Mouse (Mus musculus) CD8-positive naive resting alpha-beta T cell, adult 2 months (primary cell): ENCODE measurements around the gene 1700016K19Rik.

Experiments
- DNase-seq, 2 experiments: peaks; one replicate each; pipeline ENCODE4 v3.0.0; 2022; ENCODE audit warnings: low read depth in 2 of 2, low spot score in 2 of 2

Gene 1700016K19Rik

DNA sequence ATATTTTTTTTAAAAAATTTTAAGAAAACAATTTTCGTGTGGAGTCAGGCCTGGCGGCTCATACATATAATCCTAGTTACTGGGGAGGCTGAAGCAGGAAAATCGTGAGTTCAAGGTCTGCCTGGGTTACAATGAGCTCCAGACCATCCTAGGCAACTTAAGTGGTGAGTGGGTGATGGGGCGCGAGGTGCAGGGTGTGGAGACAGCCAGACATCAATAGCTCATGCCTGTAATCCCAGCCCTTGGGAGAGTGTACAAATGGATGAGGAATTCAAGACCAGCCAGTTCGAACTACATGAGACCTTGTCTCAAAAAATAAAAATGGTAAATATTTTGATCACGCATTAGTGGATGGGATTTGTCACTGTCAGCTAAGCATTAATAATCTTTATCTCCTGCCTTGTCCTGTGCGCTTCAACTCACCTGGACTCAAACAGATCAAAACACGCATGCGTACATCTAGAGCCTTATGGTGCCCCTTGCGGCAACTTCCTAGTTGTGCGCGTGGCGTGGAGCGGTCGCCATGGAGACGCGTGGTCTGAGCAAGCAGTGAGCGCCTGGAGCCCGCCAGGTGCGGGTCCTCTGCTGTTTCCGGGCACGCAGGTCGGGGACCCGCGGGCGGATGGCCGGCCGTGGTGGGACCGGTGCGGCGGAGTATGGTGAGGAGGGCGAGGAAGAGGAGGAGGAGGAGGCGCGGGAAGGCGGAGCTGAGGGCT is at the start of gene 1700016K19Rik:
1700016K19Rik (plus strand) TSS at position 473 of the 716 bp plus-strand sequence.
- DNase-seq: peak; percentile 81 to 87

DNA sequence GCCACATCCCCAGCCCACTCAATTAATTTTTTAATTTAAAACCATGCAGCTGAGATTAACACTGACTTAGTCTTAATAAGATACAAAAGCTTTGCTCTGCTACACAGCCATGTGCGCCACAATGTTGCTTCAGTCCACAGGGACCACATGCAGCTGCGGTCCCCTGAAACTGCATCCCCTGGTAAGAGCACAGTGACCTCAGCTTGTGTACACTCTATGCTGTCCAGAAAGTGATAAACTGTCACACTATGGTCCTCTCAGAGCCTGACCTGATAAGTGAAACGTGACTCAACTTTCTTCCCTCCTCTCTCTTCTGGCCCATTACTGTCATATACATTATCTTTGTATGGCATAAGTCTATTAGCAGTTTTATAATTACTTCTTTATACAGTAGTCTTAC is 49.3 kb upstream of the 1700016K19Rik start:
- no peak for DNase-seq

DNA sequence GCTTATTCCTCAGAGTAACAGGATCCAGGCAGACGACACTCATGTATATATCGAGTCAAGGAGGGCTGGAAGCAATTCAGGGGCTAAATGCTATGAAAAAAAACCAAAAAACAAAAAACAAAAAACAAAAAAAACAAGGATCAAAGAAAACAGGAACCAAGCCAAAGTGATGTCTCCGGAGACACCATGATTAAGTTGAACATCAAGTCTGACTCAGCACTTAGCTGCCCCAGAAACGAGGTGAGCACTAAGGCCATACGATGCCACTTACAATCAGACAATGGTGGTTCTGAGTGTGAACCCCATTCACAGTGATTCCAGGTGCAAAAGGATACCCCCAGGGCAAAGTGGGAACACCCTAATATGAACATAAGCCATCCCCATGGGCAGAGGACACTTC is 47.8 kb upstream of the 1700016K19Rik start:
- no peak for DNase-seq

DNA sequence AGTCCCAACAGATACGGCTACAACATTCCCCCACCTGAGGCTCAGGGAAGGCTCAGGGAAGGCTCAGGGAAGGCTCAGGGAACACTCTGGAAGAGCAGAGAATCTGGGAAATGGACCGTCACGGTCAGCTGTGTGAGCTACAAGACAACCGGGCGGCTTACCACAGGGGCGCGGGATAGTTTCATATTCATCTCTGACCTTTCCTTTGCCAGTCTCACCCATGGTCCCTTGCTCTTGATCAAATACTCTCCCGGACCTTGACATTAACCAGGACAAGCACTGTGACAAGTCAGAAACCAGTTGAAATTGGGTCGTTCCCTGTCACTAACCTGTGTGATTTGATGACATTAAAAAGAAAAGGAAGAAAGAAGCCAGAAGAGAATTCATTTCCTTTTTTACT is 44.8 kb upstream of the 1700016K19Rik start:
- no peak for DNase-seq

DNA sequence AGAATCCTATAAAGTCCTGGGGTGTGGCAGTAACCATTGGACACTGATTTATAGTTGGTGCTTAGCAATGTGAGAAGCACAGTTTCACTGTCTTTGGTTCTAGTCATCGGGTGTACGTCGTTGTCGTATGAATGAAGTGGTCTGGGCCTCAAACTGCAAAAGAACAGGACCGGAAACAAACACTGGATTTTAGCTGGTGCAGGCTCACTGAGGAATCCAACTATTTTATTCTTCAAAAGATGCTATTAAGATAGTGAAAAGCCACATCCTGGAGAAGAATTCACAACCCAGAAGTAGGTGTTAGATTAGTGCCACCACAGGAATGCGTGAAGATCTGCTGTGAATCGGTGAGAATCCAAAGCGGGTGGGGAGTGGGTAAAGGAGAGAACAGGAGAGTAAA is 43.1 kb upstream of the 1700016K19Rik start:
- DNase-seq: no peak

DNA sequence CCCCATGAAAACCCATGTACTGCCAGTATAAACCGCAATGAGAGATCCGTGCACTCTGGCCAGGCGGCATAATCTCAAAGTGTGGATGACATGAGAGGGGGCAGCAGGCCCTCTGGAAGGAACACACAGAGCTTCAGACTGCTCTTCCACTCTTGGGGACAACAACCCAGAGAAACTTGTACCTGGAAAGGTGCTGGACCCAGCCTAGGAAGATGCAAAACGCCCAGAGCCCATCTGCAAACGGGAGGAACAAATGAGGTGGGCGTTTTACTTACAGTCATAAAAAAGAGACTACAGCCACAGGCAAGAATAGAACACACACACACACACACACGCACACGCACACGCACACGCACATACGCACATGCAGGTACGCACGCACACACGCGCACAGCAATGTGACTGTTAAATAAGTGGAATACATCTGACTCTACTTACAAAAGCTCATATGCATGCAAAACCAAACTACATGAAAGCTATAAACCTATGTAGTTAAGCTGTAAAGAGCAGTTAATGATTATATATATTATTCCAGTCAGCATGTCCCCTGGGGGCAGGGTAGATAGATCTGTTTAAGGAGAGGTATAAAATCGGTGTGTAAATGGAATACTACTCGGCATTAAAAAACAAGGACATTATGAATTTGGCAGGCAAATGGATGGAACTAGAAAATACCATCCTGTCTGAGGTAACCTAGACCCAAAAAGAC is 42.4 kb upstream of the 1700016K19Rik start:
- no peak for DNase-seq

DNA sequence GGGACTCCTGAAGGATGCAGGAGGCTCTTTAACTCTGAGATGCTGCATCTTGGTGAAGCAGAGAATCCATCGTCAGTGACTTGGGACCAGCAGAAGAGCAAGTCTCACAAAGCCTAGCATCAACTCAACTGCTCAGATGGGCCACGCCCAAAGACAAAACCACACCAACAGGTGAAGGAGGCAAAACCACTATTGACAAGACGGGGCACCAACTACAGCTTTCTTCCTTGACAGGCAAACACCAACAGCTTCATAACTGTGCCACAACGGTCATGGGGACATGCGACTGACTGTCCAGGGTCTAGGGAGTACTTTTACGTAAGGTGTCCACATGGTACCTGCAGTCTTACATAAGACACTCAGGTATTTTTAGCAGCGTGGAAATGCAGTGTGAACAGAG is 37.9 kb upstream of the 1700016K19Rik start:
- peak; percentile 54 to 59 for DNase-seq

DNA sequence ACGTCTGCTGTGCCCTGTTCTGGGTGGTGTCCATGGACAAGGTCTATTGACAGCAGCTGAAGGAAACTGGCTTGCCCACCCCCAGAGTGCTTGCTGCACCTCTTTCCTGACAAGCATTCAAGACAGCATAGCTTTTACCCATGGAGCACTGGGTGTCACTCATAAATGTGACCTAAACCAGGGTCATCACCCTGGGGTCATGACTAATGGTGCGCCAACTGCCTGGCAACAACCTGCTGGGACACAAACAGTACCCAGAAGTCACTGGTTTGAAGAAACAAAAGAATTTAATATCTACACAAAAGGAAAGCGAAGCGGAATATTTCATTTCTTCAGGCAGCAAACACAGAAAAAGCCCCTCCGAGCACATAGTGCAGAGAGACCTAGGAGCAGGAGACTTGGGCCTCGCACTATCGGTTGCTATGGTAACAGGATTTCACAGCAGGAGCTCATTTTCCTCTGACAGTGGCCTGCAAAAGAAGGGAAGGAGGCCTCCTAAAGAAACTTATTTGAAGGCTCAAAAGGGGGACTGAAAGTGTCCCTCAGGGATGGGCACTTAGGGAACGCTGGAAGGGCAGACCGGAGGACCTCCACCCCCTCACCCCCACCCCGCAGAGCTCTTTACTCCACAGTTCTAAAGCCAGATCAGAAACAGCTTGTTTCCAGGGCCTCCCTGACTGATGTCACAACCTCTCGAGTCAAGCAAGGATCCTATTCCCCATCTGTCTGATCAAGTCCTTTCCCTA is 35.8 kb upstream of the 1700016K19Rik start:
- no peak for DNase-seq

DNA sequence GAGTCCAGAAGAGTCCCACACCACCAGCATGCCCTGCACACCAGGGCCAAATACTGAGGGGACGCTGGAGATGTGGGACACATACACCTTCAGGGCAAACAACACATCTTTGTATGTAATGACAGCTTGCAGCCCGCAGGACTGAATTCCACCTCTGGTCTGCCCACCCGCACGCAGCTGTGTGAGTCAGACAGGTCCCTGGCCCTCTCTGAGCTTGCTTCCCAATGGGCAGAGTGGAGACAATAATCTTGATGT is 35.3 kb upstream of the 1700016K19Rik start:
- DNase-seq: no peak

DNA sequence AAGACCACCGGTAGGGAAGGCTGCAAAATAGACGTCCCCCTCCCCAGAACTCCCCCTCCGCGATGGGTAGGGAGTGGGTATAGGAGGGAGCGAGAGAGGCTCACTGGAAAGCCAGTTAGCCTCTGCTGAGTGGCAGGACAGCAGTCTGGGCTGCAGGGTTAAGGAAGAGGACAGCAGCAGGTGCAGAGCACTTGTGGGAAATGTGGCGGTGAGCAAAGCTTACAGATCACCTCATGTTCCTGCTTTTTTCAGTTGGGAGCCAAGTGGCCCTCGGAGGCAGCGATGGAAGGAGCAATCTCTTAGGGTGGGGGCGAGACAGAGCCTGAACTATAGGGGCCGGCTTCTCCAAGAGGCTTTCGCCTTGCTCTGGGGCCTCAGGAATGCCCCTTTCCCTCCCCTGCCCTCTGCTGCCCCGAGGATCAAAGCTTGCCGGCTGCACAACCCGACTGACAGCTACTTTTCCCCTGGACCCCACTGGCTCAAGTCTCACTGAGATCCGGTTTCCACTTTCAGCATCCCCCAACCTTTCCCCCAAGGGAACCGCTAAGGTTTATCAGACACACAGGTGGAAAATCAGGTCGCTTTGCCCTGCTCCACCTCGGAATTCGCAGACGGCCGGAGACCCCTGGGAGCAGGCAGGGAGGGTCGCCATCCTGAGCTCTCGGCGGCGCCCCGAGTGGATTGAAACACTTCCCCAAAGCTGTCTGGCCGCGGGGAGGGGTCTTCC is 33.9 kb upstream of the 1700016K19Rik start:
- DNase-seq: no peak

DNA sequence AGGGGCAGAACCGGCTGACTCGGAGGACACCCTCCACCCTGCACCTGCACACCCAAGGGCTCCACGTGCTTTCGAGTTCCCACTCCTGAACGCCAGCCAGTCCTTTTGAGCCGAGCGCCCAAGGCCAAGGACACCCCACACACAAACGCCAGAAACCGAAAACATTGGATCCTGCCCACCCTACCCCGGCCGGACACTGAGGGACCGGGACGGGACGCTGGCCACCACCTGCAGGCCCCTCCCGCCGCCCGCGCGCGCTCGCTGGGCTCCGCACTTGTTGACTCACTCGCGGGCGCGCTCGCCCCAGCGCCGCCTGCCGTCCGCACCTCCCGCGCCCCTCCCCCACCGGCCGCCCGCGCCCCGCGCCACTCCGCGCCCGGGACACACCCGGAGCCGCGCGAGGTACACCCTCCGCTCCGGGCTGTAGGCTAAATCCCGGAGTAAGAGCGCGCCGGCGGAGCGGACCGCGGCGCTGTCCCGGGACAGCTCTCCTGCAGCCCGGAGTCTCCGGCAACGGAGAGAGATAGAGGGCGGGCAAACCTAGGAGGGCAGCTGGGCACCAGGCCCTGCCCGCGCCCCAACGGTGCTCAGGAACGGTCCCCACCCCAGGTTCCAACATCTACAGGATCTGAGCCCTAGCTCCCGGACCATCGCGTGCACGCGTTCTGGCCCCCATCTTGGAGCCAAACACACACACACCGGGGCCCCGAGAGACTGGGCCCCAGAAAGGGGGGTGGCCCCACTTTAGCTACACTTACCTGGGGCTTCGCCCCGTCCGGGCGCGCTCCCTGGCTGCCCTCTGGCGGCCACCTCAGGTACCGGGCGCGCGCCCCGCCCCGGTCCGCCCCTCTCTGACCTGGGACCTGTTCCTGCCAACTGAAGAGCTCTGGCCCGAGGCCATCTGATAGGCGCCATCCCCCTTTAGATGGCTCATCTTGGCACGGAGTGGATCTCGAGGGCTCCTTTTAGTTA is 33.0 kb upstream of the 1700016K19Rik start:
- DNase-seq: peak; percentile 80 to 82

DNA sequence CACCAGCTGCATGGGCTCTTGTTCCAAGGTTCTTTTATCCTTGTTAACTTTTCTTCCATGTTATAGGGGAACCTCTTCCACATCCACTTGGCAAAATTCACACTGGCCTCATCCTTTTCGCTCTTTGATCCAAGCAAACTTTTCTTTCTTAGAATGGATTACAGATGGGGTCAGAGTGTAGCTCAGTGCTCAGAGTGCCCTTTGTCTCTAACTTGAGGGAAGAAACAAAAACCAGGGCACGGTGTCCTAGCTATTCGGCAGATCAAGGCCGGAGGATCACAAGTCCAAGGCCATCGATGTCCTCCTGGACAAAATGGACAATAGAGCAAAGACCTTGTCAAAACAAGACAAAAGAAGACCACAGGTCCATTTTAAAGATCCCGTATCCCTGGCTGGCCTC is 31.0 kb upstream of the 1700016K19Rik start:
- no peak for DNase-seq

DNA sequence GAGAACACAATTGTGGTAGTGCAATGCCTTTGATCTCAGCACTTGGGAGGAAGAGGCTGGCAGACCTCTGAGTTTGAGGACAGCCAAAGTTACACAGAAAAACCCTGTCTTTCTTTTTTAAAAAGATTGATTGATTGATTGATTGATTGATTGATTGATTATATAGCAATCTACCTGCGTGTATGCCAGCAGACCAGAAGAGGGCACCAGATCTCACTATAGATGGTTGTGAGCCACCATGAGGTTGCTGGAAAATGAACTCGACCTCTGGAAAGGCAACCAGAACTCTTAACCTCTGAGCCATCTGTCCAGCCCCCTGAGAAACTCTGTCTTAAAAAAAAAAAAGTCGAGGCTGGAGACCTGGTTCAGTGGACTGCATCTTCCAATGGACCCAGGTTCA is 29.1 kb upstream of the 1700016K19Rik start:
- no peak for DNase-seq

DNA sequence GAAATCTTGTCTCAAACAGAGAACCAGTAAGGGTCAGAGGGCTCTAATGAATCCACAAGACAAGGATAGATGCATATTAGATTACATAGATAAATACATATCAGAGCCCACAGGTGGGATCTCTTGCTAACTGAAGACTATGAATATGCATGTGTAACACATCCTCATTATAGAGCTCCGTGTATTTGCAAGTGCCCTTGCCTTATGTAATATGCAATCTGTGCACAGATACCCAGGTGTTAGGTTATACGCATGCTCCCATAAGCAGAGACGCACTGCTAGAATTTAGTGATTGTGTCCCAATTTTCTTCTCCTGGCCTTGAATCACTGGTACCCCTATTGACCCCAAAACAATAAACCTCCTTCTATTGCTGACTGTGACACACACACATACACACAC is 27.5 kb upstream of the 1700016K19Rik start:
- no peak for DNase-seq

DNA sequence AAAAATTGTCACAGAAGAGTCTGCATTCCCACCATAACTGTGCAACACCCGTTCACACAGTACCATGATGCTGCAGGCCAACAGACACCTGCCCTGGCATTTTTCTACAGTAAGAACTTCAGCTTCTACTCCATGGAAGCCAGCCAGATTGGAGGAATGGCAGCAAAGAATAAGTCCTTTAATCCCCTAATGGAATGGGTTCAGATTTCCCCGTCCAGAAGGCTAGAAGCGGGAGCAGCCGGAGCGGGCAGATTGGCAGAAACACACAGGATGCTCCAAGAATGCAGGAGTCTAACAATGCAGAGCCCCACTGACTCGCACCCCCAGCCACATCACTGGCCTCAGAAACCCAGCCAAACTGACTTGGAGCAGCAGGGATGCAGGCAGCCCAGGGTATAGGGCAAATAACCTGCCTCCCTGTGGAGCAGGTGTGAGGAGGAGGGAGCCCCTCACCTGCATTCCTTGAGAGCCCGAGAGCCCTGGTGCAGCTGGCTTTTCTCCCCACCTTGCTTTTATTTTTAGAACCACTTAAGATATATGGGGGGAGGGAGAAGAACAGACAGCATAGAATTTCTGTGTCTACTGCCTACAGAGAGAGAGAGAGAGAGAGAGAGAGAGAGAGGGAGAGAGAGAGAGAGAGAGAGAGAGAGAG is 26.7 kb upstream of the 1700016K19Rik start:
- DNase-seq: no peak

DNA sequence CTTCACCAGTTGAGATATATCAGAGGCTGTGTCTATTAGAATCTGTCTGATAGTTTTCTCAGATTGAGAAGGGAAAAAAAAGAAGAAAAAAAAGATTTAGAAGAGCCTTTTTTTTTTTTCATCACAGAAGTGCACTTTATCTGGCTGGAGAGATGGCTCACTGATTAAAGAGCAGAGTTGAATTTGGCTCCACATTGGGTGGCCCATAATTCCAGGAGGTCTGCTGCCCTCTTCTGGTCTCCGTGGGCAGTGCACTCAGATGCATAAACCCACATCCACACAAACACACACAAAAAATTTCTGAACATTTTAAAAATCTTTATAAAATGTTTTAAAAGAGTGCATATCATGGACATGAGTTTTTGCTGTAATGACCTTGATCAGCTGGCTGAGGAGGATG is 25.7 kb upstream of the 1700016K19Rik start:
- DNase-seq: no peak

DNA sequence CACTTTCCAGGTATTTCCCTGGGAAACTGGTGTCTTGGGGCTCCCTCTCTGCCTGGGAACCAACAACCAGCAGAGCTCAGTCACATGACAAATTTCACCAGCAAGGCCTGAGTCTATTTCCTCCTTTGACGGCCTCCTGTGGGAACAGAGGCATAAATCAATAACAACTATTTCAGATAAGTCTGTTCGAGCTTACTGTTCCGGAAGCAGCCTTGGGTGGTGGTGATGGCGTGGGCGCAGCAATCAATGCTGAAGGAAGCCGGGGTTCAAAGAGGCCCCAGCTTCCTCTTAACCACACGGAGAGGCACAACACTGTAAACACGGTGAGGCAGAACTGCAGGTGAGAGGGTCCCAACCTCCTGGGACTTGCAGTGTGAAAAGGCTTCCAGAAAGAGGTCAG is 23.0 kb upstream of the 1700016K19Rik start:
- peak; percentile 79 to 86 for DNase-seq

DNA sequence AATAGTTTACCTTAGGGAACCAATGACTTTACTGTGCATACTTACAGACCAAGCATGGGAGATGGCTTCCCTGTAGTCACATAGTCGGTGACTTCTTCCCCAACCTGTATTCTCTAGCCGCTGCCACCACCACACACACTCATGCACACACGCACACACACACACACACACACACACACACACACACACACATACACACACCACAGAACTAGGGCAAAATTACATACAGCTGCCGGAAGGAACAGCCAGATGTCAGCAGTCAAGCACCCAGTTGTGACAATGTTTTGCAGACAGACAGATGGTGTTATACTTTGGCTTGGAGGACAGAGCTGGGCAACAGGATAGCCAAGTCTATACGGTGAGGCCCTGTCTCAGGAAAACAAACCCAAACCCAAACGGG is 21.7 kb upstream of the 1700016K19Rik start:
- DNase-seq: peak; percentile 38 to 43

DNA sequence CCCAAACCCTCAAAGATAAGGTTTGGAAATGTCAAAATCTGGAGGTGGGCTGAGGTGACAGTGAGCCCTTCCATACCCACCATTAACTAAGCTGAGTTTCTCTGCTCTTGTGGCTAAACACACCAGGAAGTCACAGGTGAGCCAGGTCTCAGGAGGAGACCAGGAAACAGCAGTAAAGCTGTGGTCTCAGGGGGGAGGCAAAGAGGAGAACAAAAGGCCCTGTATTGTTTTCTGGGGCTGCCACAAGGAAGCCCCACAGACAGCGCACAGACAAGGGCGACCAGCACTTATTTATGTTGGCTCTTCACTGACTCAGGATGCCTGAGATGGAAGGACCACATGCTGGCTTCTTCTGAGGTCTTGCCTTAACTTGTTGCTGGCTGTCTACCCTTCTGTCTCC is 19.3 kb upstream of the 1700016K19Rik start:
- peak; percentile 24 to 40 for DNase-seq

DNA sequence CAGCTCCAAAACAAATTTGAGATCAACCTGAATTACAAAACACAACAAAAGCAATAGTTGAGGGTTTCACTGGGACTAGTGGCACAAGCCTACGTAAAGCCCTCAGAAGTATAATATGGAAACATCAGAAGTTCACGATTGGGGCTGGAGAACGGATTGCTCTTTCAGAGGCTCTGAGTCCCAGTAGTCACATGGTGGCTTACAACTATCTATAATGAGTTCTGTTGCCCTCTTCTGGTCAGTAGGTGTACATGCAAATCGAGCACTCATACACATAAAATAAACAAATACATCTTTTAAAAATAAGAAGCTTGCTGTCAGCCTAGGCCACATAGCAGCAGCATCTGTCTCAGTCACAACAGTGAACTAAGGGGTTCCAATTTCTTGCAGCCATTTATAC is 16.5 kb upstream of the 1700016K19Rik start:
- DNase-seq: no peak
